Mouse (Mus musculus) cortical plate, adult 2 months (tissue): ENCODE measurements at regions not wholly inside any gene's neighbourhood (a gene's known extent, or its start where the extent isn't known, plus 50 kb on each side); places are given as distances from the start of the nearest gene placed in this dataset.

Source experiments
- CTCF ChIP-seq: fragments of 200-500 bp; IDR thresholded peaks from 2 replicates; pipeline ENCODE4 v1.5.1; 2011; ENCODE audit warnings: mild to moderate bottlenecking, control low read depth, low read length; ENCODE audit not compliant: insufficient read depth; ENCODE audit errors: extremely low read depth
- POLR2A ChIP-seq: fragments of 200-500 bp; IDR thresholded peaks from 2 replicates; pipeline ENCODE4 v1.6.1; 2011; ENCODE audit warnings: mild to moderate bottlenecking, low read length, control low read depth; ENCODE audit not compliant: insufficient read depth; ENCODE audit errors: extremely low read depth

DNA sequence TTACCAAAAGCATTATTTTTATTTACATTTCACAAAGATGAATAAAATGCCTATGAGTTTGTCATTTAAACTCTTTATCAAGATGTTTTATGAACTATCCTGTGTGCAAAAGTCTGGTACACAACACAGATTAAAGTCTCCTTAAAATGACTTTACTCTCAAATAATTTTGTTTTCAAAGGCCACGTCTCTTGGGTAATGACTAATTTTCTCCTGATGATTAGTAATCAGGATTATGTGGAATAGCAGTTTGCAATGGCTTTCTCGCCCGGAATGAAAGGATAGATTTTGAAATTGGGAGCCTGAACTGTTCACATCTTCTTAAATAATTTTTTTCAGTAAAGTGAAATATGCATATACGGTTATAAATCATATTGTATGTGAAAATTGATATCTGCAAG is 225.8 kb upstream of the Adamts5 start:
- TF ChIP-seq POLR2A, result no peak
- no peak for TF ChIP-seq CTCF
